In genomic region chr5:30982357-30982756, GRCm38 (mm10) we compare ENCODE assay signal across 10 mouse cellular contexts. TPM values are rescaled to one million over a fixed set of nuclear protein-coding genes. Genes with fewer than 3 reads are reported as not detected.
A peak's percentile ranks its signal among the peaks of the same experiment; 100 is the strongest.
DNase-seq lines count a peak whose midpoint lies in the region; ATAC-seq and TF ChIP-seq lines count a peak whose summit lies in the region.
"Had no signal": no experiment of that assay in that cellular context is flagged by ENCODE, and none has a peak within 500 bp of the region (broad histone marks: within the 10 kb centered on the region; RNA-seq: fewer than 3 reads in every experiment).

No protein-coding gene starts in this region.

- no peak for TF ChIP-seq EP300 in heart, adult 2 months (IDR thresholded peaks at IDR 0.05; ENCODE audit: insufficient read depth, low read depth, low read length)

- 25% methylated on average over 2 of the region's 2 CpGs for WGBS in heart, adult 2 months
- WGBS in midbrain, embryonic 14.5 days: 14% methylated on average over 2 of the region's 2 CpGs
- 20% methylated on average over 2 of the region's 2 CpGs for WGBS in midbrain, embryonic 10.5 days

- no peak for TF ChIP-seq POLR2A in heart, adult 2 months (IDR thresholded peaks at IDR 0.05; ENCODE audit: insufficient read depth, low read depth, low read length)

- no peaks in the 10 kb centered on the region for H3K9me3 ChIP-seq in midbrain, embryonic 14.5 days (ENCODE audit: control insufficient read depth, low read length)
- H3K9me3 ChIP-seq in midbrain, embryonic 10.5 days (replicated peaks): no peaks in the 10 kb centered on the region
- H3K9me3 ChIP-seq: forebrain, embryonic 12.5 days had no signal

- no peak overlapping the region for H3K4me3 ChIP-seq in heart, adult 2 months
- no peak overlapping the region for H3K4me3 ChIP-seq in midbrain, embryonic 14.5 days (replicated peaks; ENCODE audit: low read depth, low read length)
- no peak overlapping the region for H3K4me3 ChIP-seq in midbrain, embryonic 10.5 days
- H3K4me3 ChIP-seq: forebrain, embryonic 12.5 days had no signal

- H3K4me1 ChIP-seq in heart, adult 2 months (ENCODE audit: control insufficient read depth, insufficient read depth, low read length): no peaks in the 10 kb centered on the region; the same call in 1 of the 2 replicates
- H3K4me1 ChIP-seq in midbrain, embryonic 14.5 days (ENCODE audit: control insufficient read depth, insufficient read depth, low read length): no peaks in the 10 kb centered on the region
- H3K4me1 ChIP-seq in midbrain, embryonic 10.5 days: no peaks in the 10 kb centered on the region
- H3K4me1 ChIP-seq: forebrain, embryonic 12.5 days had no signal

- H3K27me3 ChIP-seq in heart, adult 2 months (ENCODE audit: control insufficient read depth, insufficient read depth, low read length): no peaks in the 10 kb centered on the region
- H3K27me3 ChIP-seq in midbrain, embryonic 14.5 days (ENCODE audit: control insufficient read depth, insufficient read depth, low read length): no peaks in the 10 kb centered on the region
- H3K27me3 ChIP-seq in midbrain, embryonic 10.5 days (ENCODE audit: low read depth, poor library complexity, severe bottlenecking): no peaks in the 10 kb centered on the region
- no peaks in the 10 kb centered on the region for H3K27me3 ChIP-seq in splenic B cell, adult 2 months (ENCODE audit: control insufficient read depth, insufficient read depth, low read length, poor library complexity, severe bottlenecking)
- H3K27me3 ChIP-seq: forebrain, embryonic 12.5 days had no signal

- H3K79me2 ChIP-seq in heart, adult 2 months (replicated peaks; ENCODE audit: control insufficient read depth, insufficient read depth, low read length): no peaks in the 10 kb centered on the region

- no peak for ATAC-seq in midbrain, embryonic 14.5 days (ENCODE audit: low FRiP score, low TSS enrichment)
- peak; percentile 90 for ATAC-seq in frontal cortex, adult (ENCODE audit: low TSS enrichment)

- no peaks in the 10 kb centered on the region for H3K36me3 ChIP-seq in heart, adult 2 months (ENCODE audit: control insufficient read depth, insufficient read depth, low read length)
- no peaks in the 10 kb centered on the region for H3K36me3 ChIP-seq in midbrain, embryonic 14.5 days (ENCODE audit: control insufficient read depth, insufficient read depth, low read length)
- H3K36me3 ChIP-seq in midbrain, embryonic 10.5 days: no peaks in the 10 kb centered on the region
- no peaks in the 10 kb centered on the region for H3K36me3 ChIP-seq in splenic B cell, adult 2 months (ENCODE audit: control insufficient read depth, insufficient read depth, low read length, poor library complexity, severe bottlenecking)
- H3K36me3 ChIP-seq: forebrain, embryonic 12.5 days had no signal

- intact Hi-C loops in heart, adult 2 months (cut with DNase I): no loop called here
- intact Hi-C loops in heart, postnatal 25 days (cut with DNase I): no loop called here

- peak; percentile 77 for TF ChIP-seq CTCF in heart, adult 2 months (IDR thresholded peaks at IDR 0.05)

- H3K9ac ChIP-seq in heart, adult 2 months (ENCODE audit: low read depth, low read length): no peak overlapping the region
- H3K9ac ChIP-seq in midbrain, embryonic 14.5 days (replicated peaks; ENCODE audit: low read length): no peak overlapping the region
- H3K9ac ChIP-seq: forebrain, embryonic 12.5 days had no signal

- DNase-seq in heart, adult 2 months: no peak
- DNase-seq in heart, postnatal 25 days (ENCODE audit: low spot score): no peak
- DNase-seq in midbrain, embryonic 14.5 days: peak; percentile 65
- DNase-seq in midbrain, embryonic 10.5 days (ENCODE audit: low spot score): no peak
- DNase-seq in splenic B cell, adult 2 months (ENCODE audit: low read depth, low spot score): peak; percentile 39
- no peak for DNase-seq in gastrocnemius, adult 8-10 months (ENCODE audit: low spot score in 2 of 2)
- DNase-seq in thymus, postnatal 10 days (ENCODE audit: low spot score in 2 of 2): no peak

- no peak overlapping the region for H3K4me2 ChIP-seq in midbrain, embryonic 14.5 days (ENCODE audit: low read length)
- H3K4me2 ChIP-seq: forebrain, embryonic 12.5 days had no signal

- no peak overlapping the region for H3K27ac ChIP-seq in heart, adult 2 months
- no peak overlapping the region for H3K27ac ChIP-seq in midbrain, embryonic 14.5 days (replicated peaks; ENCODE audit: low read depth, low read length)
- no peak overlapping the region for H3K27ac ChIP-seq in midbrain, embryonic 10.5 days (replicated peaks)
- H3K27ac ChIP-seq: forebrain, embryonic 12.5 days had no signal

RNA-seq across cellular contexts. Expression of gene Tcf23, which starts 13.9 kb away (rescaled TPM):
- total RNA-seq in heart, adult 2 months (2021): 1 to 10 TPM; 1.6 TPM
- polyA plus RNA-seq in heart, adult 2 months (2012; rRNA removed): 0.44 and 0.57 TPM in 2 replicates
- total RNA-seq in heart, postnatal 25 days (2021): under 1 TPM; 0.45 to 0.75 TPM
- polyA plus RNA-seq in midbrain, embryonic 14.5 days (2014; fragmentation: Nextera tagmentation; extraction: Ambion mirVana): 0.08 TPM in 2 replicates
- polyA plus RNA-seq in midbrain, embryonic 10.5 days (2016; fragmentation: Nextera tagmentation; extraction: Ambion mirVana): 0.02 TPM in 1 of 2 replicates, not detected in the other
- under 1 TPM; 0.07 to 0.24 (median 0.15) TPM for total RNA-seq in gastrocnemius, adult 8-10 months (2022)
- polyA plus RNA-seq: forebrain, embryonic 12.5 days; neural tube, embryonic 14.5 days had no signal

RNA-seq across cellular contexts. Expression of gene Preb, which starts 22.2 kb away (rescaled TPM):
- total RNA-seq in heart, adult 2 months (2021): 10 to 100 TPM; 80.3 to 84.6 TPM
- polyA plus RNA-seq in heart, adult 2 months (2012; rRNA removed): 166 and 189 TPM in 2 replicates
- total RNA-seq in heart, postnatal 25 days (2021): 10 to 100 TPM; 79.3 to 82.9 TPM
- 82.6 and 94.7 TPM in 2 replicates for polyA plus RNA-seq in midbrain, embryonic 14.5 days (2014; fragmentation: Nextera tagmentation; extraction: Ambion mirVana)
- 138 and 149 TPM in 2 replicates for polyA plus RNA-seq in midbrain, embryonic 10.5 days (2016; fragmentation: Nextera tagmentation; extraction: Ambion mirVana)
- total RNA-seq in gastrocnemius, adult 8-10 months (2022): 10 to 100 TPM; 70.1 to 75.2 (median 74.2) TPM

RNA-seq across cellular contexts. Expression of gene Cgref1, which starts 37.0 kb away (rescaled TPM):
- total RNA-seq in heart, adult 2 months (2021): under 1 TPM; 0.30 to 0.73 TPM
- 1.2 and 2.0 TPM in 2 replicates for polyA plus RNA-seq in heart, adult 2 months (2012; rRNA removed)
- under 1 TPM; 0.39 to 0.53 TPM for total RNA-seq in heart, postnatal 25 days (2021)
- polyA plus RNA-seq in midbrain, embryonic 14.5 days (2014; fragmentation: Nextera tagmentation; extraction: Ambion mirVana): 43.0 and 55.3 TPM in 2 replicates
- polyA plus RNA-seq in midbrain, embryonic 10.5 days (2016; fragmentation: Nextera tagmentation; extraction: Ambion mirVana): 4.9 and 5.8 TPM in 2 replicates
- total RNA-seq in gastrocnemius, adult 8-10 months (2022): 1 to 10 TPM; 2.2 to 4.9 (median 3.3) TPM

Comparison
In these comparisons a context has a peak if more than half of its experiments do, and no peak if none do; other contexts are left out.
1. DNase-seq: peak in midbrain, embryonic 14.5 days (single experiment) and splenic B cell, adult 2 months (single experiment); none in heart, adult 2 months (0 of 2), heart, postnatal 25 days (single experiment), midbrain, embryonic 10.5 days (single experiment), gastrocnemius, adult 8-10 months (0 of 2) and thymus, postnatal 10 days (0 of 2).